Mouse (Mus musculus) T-cell, adult 2 months (primary cell): ENCODE results near the gene Tmbim1.

Experiments
- DNase-seq: peaks from one replicate; pipeline ENCODE4 v3.0.0; 2022; ENCODE audit warnings: low spot score

The Tmbim1 gene

DNA sequence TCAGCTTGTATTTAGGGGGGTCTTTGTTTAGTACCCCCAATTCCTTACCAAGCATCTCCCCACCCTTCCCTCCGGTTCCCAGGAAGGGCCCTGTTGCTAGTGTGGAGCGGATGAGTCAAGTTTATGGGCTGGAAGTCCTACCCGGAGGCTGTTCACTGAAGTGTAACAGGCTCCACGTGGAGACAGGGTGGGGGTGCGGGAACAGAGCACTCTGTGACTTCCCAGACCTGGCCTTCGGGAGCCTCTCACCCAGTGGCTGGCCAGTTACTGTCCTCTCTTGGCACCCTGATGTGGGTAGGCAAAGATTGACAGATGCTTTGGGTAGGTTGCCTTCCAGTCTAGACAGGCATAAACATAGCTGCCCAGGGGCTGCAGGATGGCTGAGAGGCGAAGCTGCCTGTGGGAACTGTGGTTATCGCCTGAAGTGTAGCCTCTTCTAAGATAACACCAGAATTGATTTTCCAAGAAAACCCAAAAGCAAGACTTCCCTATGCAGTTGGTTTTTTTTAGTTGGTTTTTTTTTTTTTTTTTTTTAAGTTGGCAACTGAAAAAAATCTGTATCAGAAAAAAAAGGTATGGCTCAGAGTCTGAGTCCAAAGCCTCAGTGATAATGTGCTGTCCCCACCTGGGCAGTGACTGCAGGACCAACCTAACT is 27.4 kb downstream of the Tmbim1 start:
- no peak for DNase-seq

DNA sequence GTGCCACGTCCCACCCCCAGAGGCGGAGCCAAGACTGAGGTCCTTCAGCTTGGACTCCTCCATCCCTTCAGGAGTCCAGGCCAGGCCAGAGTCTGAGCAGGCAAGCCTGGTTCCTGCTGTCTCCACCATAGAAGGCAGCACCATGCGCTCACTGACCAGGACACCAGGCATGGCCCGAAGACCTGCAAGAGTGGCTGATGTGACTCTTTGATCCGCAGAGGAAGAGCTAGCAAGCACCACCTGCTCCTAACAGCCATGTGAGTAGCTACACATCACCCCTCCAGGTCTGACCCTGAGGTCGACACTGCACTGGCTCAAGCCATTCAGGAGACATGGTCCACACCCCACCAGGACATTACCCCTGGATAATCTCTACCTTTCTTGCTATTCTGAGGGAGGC is 28.4 kb downstream of the Tmbim1 start:
- no peak for DNase-seq

DNA sequence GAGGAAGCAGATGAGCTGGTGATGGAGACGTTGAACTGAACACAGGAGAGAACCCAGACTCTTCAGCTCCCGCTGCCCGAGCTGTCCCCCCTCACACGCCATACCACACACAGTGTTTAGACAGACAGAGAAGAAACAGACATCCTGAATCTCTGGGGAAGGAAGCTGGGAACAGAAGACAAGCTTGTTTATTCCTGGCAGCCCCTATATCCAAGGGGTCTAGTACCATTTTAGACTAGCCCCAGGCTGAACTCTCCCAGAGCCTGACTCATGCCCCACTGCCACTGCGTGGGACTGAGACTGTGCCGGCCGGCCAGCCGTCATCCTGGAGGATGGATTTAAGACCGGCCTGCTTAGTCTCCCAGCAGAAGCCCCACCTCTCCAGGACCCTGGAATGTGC is 30.4 kb downstream of the Tmbim1 start:
- no peak for DNase-seq

DNA sequence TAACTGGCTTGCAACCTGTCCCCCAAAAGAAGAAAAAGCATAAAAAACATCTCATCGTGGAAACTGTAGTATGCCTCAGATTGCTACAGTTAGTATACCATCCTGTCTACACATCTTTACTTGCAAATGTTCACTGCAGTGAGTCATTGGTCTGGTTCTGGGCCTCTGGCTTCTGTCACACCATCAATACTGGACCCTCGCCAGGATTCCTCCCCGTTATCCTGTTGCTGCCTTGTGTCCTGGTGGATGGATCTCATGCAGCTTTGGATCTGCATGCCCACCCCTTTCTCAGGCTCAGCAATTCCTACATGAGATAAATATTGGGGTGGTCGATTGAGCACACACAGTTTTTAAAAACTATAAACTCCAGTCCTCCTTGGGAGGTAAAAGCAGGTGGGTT is 33.8 kb downstream of the Tmbim1 start:
- DNase-seq: no peak

DNA sequence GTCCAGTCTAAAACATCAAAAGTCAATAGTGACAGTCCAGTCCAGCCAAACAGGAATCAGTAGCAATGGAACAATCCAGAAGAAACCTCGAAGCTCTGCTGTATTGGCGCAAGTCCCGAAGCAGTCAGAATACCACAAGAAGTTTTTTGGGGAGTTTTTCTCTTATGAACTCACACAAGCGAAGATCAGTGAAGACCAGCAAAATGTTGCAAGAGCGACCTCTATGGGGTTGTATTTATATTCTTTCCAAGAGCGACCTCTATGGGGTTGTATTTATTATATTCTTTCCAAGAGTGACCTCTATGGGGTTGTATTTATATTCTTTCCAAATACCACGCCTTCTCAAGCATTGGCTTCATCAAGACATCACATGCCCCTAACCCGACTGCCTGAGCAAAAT is 36.7 kb downstream of the Tmbim1 start:
- DNase-seq: no peak

DNA sequence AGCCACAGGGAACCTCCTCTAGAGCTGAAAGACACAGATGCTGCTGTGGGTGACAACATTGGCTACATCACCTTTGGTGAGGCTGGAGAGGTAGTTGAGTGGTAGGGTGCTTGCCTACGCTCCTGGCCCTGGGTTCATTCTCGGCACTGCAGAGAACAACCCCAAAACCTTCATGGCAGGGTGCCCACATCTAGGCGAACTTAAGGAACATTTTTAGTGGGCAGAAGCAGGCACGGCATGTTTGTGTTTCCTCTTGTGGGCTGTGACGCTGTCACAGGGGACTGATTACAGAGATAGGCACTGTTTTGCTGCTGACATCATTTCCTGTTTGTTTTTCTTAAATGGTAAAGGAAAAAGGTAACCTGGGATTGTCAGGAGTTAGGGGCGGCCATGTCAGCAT is 42.9 kb downstream of the Tmbim1 start:
- peak; percentile 74 for DNase-seq

DNA sequence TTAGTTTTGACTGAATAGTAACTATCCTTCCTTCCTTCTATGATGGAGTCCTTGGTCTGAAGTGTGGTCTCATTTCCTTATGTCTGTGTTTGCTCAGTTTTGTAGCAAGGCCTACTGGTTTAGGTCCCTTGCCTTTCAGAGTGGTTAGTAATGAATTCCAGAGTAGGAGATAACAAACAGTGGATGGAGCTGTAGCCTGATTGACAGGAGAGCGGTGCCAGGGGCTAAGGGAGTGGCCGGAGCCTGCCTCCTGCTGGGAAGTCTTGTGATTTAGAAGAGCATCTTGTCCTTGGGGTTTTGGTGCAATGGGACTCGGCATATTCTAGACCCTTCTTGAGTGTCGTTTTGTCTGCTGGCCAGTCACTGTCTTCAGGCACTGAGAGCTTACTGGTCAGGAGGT is 48.6 kb downstream of the Tmbim1 start:
- DNase-seq: no peak

DNA sequence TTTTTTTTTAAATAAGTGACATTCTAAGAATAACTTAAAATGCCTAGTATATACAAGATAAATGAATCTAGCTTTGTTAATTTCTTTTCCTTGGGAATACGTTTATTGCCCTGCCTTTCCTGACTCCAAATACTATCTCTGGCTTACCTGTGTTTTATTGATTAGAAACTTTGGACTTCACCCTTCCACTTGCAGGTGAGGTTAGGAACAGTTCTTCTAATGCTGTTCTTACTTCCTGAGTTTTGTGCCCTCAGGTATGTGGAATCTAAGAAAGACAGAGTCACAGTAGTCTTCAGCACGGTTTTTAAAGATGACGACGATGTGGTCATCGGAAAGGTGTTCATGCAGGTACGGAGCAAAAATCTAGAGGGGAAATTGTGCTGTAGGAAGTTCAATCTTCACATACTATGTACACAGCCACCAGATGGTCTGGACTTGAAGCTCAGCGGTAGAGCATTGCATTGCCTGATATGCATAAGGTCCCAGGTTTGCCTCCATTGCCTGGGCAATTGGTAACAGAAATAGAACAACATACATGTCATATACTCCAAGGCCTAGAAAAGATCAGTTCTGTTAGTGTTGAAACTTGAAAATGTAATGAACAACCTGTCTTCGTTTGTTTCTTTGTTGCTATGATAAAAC is 49.6 kb downstream of the Tmbim1 start:
- DNase-seq: no peak

DNA sequence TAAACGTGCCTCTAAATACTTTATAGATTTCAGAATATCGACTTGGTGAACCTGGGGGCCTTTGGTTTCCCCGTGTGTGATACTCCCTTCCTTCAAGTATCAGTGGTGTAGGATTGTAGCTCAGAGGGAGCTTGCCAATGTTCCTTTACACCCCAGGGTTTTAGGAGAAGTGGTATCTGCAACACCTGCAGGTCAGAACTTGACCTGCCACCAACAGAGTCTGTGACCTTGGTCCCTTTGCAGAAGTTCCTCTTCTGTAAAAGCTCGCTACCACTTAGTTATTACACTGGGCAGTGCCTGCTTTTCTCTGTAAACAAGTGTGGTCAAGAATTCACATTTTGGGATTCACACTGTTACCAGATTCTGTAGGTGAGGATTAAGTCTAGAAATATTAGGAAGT is 55.3 kb downstream of the Tmbim1 start:
- no peak for DNase-seq

DNA sequence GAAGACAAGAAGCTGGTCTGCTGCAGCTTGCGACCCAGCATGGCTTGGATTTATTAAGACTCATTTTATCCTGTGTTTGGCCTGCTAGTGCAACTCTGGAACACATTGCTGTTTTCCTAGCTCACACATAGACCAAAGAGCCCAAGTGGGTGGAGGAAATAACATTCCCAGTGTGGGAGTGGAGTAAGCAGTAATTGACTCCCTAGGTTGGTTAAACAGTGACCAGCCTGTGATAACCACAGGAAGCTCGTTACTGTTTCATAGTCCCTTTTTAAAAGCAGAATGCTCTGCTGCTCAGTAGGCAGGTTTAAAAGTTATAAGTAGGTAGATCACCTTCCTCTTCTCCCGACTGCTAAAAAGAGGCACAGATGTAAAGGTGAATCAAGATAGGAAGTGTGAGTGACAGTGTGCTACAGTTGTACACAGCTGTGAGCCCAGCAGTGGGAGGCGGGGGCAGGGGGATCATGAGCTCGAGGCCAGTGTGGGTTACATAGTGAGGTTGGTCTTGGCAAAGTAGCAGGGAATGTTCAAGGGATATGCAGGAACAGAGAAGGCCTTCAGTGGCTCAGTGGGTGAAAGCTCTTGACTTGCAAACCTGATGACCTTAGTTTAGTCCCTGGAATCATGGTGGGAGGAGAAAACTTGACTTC is 56.0 kb downstream of the Tmbim1 start:
- no peak for DNase-seq

DNA sequence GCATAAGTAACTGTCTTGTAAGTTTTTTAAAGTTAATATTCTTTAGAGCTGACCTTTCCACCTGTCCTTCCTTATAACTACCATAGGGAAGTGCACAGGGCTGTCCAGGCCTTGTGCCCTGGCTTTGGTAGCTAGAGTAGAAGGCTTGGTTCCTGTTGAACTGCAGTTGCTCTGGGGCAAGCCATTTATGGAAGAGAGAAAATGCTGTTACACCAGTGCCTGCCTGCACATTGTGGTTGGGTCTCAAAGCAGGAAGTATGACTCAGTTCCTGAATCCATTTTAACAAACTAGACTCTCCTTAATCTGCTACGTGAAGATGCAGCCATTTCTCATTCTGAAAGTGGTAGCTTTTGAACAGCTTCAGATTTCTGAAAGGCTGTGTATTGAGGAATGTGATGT is 56.6 kb downstream of the Tmbim1 start:
- DNase-seq: peak; percentile 82

DNA sequence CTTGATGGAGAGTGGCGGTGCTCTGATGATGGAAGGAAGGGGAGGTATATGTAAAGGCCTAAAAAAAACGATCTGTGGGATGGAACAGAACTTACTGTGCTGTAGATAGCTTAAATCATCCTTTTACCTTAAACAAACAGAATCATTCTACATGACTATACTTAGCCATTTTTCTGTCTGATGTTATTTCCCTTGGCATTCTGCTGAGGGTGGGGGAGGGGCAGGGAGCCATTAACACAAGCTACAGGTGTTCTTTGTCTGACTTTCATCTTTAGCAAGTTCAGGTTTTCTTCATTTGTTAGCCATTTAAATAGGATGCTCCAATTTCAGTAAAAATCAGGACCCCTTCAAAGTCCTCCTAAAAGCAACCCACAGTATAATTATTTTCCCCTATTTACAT is 59.9 kb downstream of the Tmbim1 start:
- DNase-seq: no peak

DNA sequence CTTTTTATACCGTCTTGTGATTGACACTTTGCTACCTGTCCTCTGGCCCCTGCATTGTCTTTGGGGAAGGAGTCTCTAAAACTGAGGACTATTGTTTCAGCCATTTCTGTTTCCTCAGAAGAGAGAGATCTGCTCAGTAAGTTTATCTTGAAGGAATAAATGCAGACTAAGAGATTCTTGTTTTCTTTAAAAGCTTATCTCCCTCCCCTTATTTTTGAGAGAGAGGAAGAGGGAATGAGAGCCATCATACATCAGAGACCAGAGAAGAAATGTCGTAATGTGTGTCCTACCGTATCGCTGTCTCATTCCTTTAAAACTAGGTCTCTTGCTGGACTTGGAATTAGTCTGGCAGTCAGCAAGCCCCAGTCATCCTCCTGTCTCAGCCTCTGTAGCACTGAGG is 64.6 kb downstream of the Tmbim1 start:
- DNase-seq: no peak

DNA sequence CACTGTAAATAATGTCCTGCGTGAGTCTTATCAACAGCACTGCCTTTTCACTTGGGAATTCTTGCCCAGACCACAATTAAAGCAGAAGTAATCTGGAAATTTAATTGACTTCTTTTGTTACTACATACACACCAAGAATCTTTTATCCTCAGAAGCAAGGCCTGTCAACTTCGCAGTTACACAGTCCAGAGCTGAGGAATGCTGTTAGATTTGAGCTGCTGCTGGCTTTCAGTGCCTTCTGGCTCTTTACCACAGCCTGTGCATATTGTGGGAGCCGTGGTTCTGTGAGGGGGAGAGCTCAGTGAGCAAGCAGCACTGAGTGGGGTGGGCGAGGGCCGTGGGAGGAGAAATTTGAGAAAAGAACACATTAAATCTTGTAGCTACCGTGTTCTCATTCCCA is 65.1 kb downstream of the Tmbim1 start:
- DNase-seq: no peak

DNA sequence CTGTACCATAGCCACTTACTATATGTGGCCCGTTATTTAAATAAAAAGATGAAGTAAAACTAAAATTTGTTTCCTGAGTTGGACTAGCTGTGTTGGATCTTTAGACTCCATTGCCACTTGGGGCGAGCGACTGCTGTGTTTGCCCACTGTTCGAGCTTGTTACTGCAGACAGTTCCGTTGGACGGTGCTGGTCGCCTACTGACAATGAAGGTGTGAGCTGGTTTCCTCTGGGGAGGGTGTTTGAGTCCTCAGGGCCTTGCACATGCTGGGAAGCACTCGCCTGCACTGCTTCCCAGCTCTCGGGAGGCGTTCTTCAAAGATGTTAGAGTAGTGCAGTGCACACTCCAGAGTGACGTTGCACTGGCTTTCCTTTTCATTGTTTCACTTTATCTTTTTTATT is 65.8 kb downstream of the Tmbim1 start:
- peak; percentile 11 for DNase-seq

DNA sequence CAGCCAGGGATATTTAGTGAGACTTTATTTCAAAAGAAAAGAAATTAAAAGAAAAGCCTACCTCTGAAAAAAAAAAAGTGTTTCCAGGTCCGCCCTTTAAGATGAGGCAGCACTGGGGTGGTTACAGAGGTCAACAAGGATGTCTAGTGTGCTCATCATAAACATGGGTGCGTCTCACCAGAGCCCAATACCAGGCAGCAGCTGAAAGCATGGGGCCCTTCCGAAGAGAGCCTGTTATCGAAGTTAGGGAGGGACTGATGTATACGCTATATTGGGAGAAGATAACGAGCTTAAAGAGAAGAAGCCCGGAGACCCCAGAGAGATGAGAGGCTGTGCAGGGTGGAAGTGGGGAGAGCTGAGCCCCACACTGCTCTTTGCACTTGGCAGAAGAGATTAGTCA is 66.3 kb downstream of the Tmbim1 start:
- peak; percentile 30 for DNase-seq
